Mouse (Mus musculus) heart, postnatal 25 days (tissue): ENCODE measurements around the gene Pnpla8. TPM values are rescaled to one million over a fixed set of nuclear protein-coding genes. Genes with fewer than 3 reads are reported as not detected.

Experiments
- DNase-seq: peaks from one replicate; pipeline ENCODE4 v3.0.0; 2022; ENCODE audit warnings: low spot score
- intact Hi-C: fragments of 180-260 bp; cut with DNase I; formaldehyde crosslinking; loops from one replicate; pipeline ENCODE4 v1.15.1; 2025
- microRNA-seq: library from miRNA; unstranded; fragments of <30 nt; microRNA quantifications from one replicate; pipeline ENCODE4 v1.2.0, GENCODE M21; 2022
- total RNA-seq, 2 experiments: library from RNA; stranded (reverse); gene quantifications; 2 replicates each; pipeline ENCODE4 v1.2.3; 2021

Gene Pnpla8
- total RNA-seq, 2 experiments from 2014 or later: 132 to 142 TPM

- intact Hi-C loops: no loop called here
- no peak for DNase-seq
Measured at GRCm38 (mm10) chr12:44338195-44338622, 117.0 kb downstream of the Pnpla8 start.

GRCm38 (mm10) chr12:44344075-44344474 is 122.9 kb downstream of the Pnpla8 start:
- no peak for DNase-seq
- intact Hi-C loops: no loop called here

- DNase-seq: no peak
Measured at GRCm38 (mm10) chr12:44345251-44345650, 124.1 kb downstream of the Pnpla8 start.

GRCm38 (mm10) chr12:44346143-44346542 is 125.0 kb downstream of the Pnpla8 start:
- intact Hi-C loops: no loop called here
- no peak for DNase-seq

More at GRCm38 (mm10) chr12:44345251-44345650, 124.1 kb downstream of the Pnpla8 start:
- intact Hi-C loops: no loop called here

- intact Hi-C loops: no loop called here
- DNase-seq: no peak
Measured at GRCm38 (mm10) chr12:44355116-44355515, 133.9 kb downstream of the Pnpla8 start.

- intact Hi-C loops: no loop called here
- no peak for DNase-seq
Measured at GRCm38 (mm10) chr12:44357460-44357859, 136.3 kb downstream of the Pnpla8 start.

GRCm38 (mm10) chr12:44357881-44358280 is 136.7 kb downstream of the Pnpla8 start:
- DNase-seq: no peak
- intact Hi-C loops: no loop called here

GRCm38 (mm10) chr12:44371076-44371710 is 150.0 kb downstream of the Pnpla8 start:
- intact Hi-C loops: no loop called here
- DNase-seq: no peak

Small RNA genes lying within 50 kb of the gene (microRNA-seq; reads per million reads assigned to microRNA genes)
- not detected for gene Mir5627

Other genes with a start within 250 kb of the Pnpla8 start
- 10 to 100 TPM; 38.8 to 44.0 TPM for gene Dnajb9, start 11.0 kb upstream of the Pnpla8 start, total RNA-seq
- gene Nrcam, start 107.5 kb downstream of the Pnpla8 start, total RNA-seq: under 1 TPM; 0.16 to 0.42 TPM